Mouse (Mus musculus) urinary bladder, postnatal 14 days (tissue): ENCODE data around the gene Ncan.
A peak's percentile ranks its signal among the peaks of the same experiment; 100 is the strongest.
"Not testable (repeated sequence)": the region's sequence is repeated elsewhere in the genome, so short reads cannot be mapped to it uniquely, and the experiment has no call there.

Source experiments
- DNase-seq: peaks from one replicate; pipeline ENCODE4 v3.0.0; 2021; ENCODE audit warnings: low spot score

Gene Ncan

DNA sequence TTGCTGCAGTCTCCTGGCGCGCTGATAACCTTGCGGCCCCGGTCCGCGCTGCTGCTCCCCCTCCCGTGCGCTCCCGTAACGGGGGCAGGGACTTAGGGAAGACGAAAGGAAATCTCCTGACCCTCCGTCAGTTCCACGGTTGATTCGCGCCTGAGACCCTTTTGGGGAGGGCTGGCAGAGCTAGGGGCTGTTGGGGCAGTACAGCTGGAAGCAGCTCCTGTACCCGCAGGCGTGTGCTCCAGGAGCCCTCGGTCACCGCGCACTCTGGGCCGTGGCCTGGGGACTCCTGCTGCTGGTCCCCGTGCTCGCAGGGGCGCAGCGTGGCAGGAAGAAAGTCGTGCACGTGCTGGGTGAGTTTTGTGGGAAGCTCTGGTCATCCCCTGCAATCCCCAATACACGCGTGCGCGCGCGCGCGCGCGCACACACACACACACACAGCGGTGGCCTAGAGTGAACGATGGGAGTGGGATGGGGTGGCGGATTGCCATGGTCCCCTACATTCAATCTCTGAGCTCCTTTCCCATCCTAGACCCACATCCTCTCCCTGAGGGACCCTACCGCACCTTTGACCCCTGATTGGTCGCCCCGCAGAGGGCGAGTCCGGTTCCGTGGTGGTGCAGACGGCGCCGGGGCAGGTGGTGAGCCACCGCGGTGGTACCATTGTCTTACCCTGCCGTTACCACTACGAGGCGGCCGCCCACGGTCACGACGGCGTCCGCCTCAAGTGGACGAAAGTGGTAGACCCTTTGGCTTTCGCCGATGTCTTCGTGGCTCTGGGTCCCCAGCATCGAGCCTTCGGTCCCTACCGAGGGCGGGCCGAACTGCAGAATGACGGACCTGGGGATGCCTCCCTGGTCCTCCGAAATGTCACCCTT lies 36.2 kb downstream of the Ncan start:
- no peak for DNase-seq

DNA sequence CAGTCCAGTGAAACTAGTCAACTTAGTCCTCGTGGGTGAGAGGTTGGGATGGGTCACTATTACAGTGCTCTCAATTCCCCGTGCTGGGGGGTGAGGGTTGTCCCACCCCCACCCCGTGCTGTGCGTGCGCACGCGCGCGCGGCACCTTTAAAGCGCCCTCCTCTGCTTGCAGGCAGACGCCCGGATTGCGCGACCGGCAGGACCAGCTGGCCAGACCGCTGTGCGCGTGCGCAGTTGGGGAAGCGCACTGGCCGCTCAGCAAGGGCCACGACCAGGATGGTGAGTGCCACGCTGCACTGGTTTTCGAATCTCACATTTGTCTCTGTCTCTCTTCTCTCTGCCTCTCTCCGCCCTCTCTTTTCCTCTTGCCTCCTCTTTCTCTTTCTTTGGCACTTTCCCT lies 37.4 kb downstream of the Ncan start, which contains the start of gene Hapln4:
Gene Hapln4, plus strand, starts transcription at position 173 of the 400 bp plus-strand sequence.
- peak; percentile 39 for DNase-seq

DNA sequence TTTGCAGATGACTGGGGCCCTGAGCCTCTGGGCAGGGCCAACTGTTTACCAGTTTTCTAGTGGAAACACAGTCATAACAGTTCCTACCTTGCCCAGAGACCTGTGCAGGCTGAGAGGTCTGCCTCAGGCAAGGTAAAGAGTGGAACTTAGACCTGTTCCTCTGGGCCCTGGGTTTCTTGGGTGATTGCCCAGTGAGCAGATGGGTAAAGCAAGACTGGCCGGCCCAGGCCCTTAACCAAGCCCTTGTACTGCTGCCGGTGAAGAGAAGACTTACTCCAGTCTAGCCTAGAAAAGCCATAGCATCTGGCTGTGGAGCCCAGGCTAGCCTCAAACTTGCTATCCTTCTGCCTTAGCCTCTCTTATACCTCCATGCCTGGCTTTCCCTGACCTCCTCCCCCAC lies 38.7 kb downstream of the Ncan start:
- no peak for DNase-seq

DNA sequence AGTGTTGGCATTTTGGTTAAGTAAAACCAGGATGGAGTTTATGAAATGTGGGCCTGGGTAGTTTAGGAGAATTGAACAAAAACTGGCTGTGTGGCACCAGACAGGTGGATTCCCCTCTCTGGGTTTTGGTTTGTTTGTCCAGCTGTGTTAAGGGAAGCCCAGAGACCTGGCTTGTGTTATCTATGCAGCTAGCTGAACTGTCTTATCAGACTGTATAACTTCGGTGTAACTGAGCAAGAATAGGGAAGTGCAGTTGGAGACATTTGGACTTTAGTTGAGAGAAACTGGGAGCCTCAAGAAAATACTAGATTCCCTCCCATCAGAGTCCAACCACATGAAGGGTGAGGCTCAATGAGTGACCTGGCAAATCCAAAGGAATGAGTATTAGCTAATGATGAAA lies 47.0 kb downstream of the Ncan start:
- no peak for DNase-seq

DNA sequence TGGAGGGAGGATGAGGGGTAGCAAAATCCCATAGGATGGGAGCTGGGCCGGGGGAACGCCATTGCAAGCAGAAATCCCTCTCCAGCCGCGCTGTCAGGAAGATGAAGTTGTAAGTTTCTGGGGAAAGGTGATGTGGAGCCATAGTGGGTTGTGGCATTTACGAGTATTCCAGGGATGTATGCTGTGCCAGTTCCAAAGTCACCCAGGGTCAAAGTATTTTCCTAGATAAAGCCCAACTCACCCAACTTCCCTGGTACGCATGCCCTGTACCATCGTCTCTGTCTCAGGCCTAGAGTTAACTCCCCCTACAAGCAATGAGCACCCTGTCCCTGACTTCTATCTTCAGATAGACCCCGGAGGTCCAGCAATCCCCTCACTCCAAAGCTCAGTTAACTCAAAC lies 47.6 kb downstream of the Ncan start:
- no peak for DNase-seq

DNA sequence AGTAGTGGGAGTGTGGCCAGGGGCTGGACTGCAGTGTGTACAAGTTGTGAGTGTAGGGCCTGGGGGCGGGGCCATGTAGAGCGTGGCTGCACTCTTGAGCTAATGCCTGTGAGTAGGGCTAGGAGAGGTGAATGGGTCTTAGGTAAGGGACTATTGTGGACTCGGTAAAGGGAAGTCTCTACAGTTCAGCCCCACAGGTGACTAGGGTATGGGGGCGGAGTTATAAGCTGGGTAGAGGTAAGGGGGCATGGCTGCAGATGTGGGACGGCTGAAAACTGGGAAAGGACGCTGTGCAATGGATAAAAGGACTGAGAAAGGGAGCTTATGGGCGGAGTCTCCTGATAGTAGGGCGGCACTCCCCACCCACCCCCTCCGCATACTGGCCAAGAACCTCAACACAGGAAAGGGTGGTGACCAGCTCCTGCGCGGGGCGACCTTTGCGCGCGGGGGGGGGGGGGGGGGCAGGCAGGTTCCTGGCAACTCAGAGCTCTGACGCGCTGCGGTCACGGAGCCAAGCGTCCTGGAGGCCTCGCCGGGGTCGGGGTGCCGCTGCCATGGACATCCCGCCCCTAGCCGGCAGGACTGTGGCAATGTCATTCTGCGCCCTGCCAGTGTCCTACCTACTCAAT lies 48.1 kb downstream of the Ncan start, which contains the start of gene Tm6sf2:
Gene Tm6sf2, plus strand, starts transcription at position 484 of the 629 bp plus-strand sequence.
- peak; percentile 30 for DNase-seq

DNA sequence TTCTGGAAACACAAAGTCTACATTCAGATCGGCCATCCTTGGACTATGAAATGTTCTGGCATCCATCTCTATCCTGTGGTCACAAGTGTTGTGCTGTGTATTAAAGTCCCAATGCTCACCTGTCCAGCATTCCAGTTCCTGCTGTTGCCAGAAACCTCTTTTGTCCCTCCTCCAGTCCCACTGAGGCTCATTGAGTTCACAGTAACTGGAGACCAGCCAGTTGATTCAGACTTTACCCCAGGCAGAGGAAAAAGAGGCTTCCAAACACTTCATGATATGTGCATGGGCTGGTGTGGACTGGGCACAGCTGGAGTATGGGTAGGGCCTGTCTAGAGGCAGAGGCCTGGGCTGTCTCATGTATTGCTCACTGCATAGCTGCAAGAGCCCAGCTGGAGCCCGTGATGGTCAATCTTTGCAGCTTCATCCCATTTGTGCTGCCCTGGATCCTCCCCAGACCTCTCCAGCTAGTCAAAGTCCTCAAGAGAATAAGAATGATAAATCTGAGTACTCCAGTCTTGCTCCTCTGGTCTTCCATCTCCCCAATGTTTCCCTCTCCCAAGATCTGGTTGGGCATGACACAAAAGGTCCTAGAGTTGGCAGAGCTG lies 48.7 kb downstream of the Ncan start:
- no peak for DNase-seq

DNA sequence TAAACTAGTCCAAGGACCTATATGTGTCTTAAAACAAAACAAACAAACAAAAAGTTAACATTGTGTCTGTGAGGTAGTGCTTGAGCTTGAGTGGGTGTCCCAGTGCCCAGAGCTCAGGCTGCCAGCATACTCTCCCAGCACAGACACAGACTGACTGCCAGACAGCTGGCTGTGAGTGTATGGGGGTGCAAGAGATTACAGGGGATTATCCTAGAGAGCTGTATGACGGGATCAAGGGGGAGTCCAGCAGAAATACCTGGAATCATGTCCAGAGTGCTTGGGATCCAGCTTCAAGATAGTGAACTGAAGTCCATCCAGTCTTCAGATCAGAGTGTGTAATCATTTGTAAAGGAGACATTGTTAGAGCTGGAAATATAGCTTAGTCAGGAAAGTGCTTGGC lies 63.0 kb downstream of the Ncan start:
- DNase-seq = no peak

DNA sequence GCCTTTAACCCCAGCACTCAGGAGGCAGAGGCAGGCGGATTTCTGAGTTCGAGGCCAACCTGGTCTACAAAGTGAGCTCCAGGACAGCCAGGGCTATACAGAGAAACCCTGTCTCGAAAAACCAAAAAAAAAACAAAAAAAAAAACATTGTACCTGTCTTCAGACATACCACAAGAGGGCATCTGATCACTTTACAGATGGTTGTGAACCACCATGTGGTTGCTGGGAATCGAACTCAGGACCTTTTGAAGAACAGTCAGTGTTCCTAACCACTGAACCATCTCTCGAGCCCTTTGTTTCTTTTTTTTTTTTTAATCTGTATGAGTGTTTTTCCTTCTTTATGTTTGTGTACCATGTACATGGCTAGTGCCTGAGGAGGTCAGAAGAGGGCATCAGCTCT lies 70.2 kb downstream of the Ncan start:
- not testable (repeated sequence) for DNase-seq

DNA sequence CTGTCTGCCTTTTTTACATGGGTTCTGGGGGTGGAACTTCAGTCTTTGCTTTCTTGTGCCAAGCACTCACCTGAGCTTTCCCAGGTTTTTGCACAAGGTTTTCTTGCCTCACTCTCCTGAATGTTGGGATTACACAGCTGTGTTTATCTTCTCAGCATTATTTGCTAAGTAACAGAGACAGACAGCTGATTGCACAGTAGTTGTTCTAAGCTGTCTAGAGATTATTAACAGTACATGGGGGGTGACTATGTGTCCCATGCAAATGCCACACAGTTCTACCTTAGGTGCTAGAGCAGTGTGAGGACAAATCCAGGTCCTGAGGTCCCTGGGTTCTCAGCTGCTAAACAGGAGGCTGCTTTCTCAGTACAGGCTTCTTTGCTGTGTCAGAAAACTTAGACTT lies 71.0 kb downstream of the Ncan start:
- no peak for DNase-seq

DNA sequence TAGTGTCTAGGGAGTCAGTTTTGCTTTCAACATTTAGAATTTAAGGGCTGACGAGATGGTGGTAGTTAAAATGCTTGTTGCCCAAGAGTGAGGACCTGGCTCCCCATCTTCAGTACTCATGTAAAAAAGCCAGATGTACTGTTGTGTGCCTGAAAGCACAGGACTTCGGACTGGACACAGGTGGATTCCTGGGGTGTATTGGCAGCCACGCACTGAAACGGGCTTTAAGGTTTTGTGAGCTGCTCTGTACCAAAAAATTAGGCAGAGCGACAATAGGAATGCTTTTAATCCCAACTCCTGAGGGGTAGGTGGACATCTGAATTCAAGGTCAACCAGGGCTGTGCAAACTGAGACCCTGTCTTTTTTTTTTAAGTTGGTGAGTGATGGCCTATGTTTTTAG lies 76.7 kb downstream of the Ncan start:
- DNase-seq = no peak
